Mouse (Mus musculus): ENCODE data around the gene Dusp16. TPM values are rescaled to one million over a fixed set of nuclear protein-coding genes. Genes with fewer than 3 reads are reported as not detected.

Dusp16 gene
- polyA plus RNA-seq, 1 experiment from 2014 or later, result 3.5 TPM

DNA sequence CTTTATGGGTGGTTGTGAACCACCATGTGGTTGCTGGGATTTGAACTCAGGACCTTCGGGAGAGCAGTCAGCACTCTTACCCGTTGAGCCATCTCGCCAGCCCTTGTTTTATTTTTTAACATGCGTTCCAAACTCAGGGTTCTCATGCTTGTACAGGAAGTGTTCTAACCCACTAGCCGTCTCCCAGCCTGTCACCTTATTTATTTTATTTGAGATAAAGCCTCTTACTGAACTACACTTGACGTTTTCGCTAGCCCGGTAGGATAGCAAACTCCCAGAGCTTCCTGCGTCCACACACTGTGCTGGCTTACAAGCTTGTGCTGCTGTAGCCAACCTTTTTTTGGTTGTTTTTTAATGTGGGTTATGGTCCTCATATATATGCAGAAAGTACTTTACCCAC is 126.6 kb downstream of the Dusp16 start:
- Histone ChIP-seq H3K4me3 (ENCODE audit: low read depth, low read length) (no peak overlapping the region), H3K4me1 (ENCODE audit: control insufficient read depth, insufficient read depth, low read length) (no peaks in the 10 kb centered on the region), H3K4me2 (ENCODE audit: low read depth, low read length) (no peak overlapping the region), H3K9me3 (ENCODE audit: control insufficient read depth, low read length) (no peaks in the 10 kb centered on the region), H3K27ac (ENCODE audit: low read depth, low read length) (no peak overlapping the region), H3K27me3 (ENCODE audit: control insufficient read depth, insufficient read depth, low read length) (no peaks in the 10 kb centered on the region), H3K9ac (replicated peaks; ENCODE audit: low read depth, low read length) (no peak overlapping the region), H3K36me3 (ENCODE audit: control insufficient read depth, insufficient read depth, low read length) (no peaks in the 10 kb centered on the region)
- WGBS, result 84% methylated on average over 9 of the region's 9 CpGs
- no peak for ATAC-seq (ENCODE audit: low read depth)

Other genes with a start within 250 kb of the Dusp16 start
- 19.7 and 25.4 TPM in 2 replicates for gene Lrp6, start 225.7 kb downstream of the Dusp16 start, polyA plus RNA-seq (2014; fragmentation: Nextera tagmentation; extraction: Ambion mirVana)
- 0.71 and 1.2 TPM in 2 replicates for gene Mansc1, start 160.1 kb downstream of the Dusp16 start, polyA plus RNA-seq (2014; fragmentation: Nextera tagmentation; extraction: Ambion mirVana)
- gene Borcs5, start 153.1 kb downstream of the Dusp16 start, polyA plus RNA-seq (2014; fragmentation: Nextera tagmentation; extraction: Ambion mirVana), result 51.5 and 53.6 TPM in 2 replicates
- gene Crebl2, start 37.5 kb upstream of the Dusp16 start, polyA plus RNA-seq (2014; fragmentation: Nextera tagmentation; extraction: Ambion mirVana), result 4.3 and 4.8 TPM in 2 replicates
- gene Gpr19, start 106.0 kb upstream of the Dusp16 start, polyA plus RNA-seq (2014; fragmentation: Nextera tagmentation; extraction: Ambion mirVana), result 35.9 and 37.3 TPM in 2 replicates
- gene Cdkn1b, start 127.8 kb upstream of the Dusp16 start, polyA plus RNA-seq (2014; fragmentation: Nextera tagmentation; extraction: Ambion mirVana), result 16.7 and 17.5 TPM in 2 replicates
- 3.8 TPM in 2 replicates for gene Apold1, start 189.1 kb upstream of the Dusp16 start, polyA plus RNA-seq (2014; fragmentation: Nextera tagmentation; extraction: Ambion mirVana)
- gene Ddx47, start 219.0 kb upstream of the Dusp16 start, polyA plus RNA-seq (2014; fragmentation: Nextera tagmentation; extraction: Ambion mirVana), result 70.3 and 76.7 TPM in 2 replicates

Measured in neural tube, embryonic 14.5 days (tissue).